Mouse (Mus musculus) frontal cortex, postnatal 36 days (tissue): ENCODE measurements around the gene Obox2.
"Not testable (repeated sequence)": the region's sequence is repeated elsewhere in the genome, so short reads cannot be mapped to it uniquely, and the experiment has no call there.

ENCODE experiments used
- DNase-seq, 2 experiments: peaks; one replicate each; pipeline ENCODE4 v3.0.0; 2022; ENCODE audit warnings: low spot score in 2 of 2

The Obox2 gene

GRCm38 (mm10) chr7:15388421-15388998, at the start of gene Obox2, which contains the start of gene Obox1:
Obox2 (plus strand) TSS chr7:15388721.
Obox1 (plus strand) TSS chr7:15388948.
- DNase-seq: not testable (repeated sequence)

DNA sequence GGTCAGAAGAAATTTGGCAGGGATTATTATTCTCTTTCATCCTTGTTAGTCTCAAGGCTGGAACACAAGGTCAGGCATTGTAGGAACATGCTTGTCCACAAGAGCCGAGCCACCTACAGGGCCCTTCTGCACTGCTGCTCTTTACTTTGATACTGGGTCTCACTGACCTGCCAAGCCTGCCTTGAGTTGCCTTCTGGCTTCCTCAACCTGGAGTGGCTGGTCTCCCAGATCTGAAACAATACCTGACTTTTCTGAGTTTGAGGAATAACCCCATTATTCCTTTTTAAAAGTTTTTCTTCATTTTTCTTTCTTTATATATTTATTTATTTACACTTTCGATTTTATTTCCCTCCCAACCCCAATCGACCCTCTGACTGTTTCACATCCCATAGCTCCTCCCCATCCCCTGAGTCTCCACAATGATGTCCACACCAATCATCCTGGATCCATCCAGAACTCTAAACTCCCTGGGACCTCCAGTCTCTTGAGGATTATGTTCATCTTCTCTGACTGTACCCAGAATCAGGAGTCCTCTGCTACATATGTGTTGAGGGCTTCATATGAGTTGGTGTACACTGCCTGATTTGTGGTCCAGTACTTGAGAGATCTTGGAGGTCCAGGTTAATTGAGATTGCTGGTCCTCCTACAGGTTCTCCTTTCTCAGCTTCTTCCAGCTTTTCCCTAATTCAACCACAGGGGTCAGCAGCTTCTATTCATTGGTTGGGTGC, 10.8 kb downstream of the Obox2 start:
- DNase-seq: not testable (repeated sequence)

- not testable (repeated sequence) for DNase-seq
Observed at GRCm38 (mm10) chr7:15406816-15407215, 18.3 kb downstream of the Obox2 start.

- not testable (repeated sequence) for DNase-seq
Observed at GRCm38 (mm10) chr7:15418046-15418445, 29.5 kb downstream of the Obox2 start.

GRCm38 (mm10) chr7:15425537-15425936, 37.0 kb downstream of the Obox2 start:
- DNase-seq: not testable (repeated sequence)
